14 mouse cellular contexts compared by ENCODE assay signal in the genomic region with DNA sequence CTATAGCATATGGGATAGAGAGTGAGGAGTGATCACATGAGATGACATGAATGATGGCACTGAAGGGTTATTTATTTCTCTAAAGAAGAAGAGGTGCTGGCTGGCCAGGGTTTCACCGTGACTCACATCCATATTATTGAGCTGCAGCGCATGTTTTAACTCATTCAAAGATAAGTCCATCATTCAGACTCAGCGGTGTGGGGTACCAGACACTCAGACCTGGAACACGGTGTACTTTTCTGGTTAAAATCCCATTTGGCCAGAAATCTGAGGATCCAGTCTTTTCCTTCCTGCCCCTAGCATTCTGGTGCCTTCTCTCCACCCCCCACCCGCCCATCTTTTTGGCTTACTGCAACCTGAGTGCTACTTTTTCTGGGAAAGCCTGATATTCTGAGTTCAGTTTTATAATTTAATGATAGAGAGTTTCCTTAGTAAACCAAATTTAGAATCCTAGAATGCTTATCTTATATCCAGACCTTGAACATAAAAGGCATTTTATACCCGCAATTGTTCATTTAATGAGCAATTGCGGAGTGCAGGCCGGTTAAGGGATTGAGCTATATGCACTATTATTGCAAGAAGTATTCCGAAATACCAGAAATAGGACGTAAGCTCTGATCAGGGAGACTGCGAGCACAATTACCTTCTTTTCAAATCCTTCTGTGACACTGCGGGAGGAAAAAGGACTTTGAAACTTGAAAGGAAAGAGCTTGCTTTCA.
A peak's percentile ranks its signal among the peaks of the same experiment; 100 is the strongest.
DNase-seq lines count a peak whose midpoint lies in the region; ATAC-seq and TF ChIP-seq lines count a peak whose summit lies in the region.
"Had no signal": no experiment of that assay in that cellular context is flagged by ENCODE, and none has a peak within 500 bp of the region (broad histone marks: within the 10 kb centered on the region; RNA-seq: fewer than 3 reads in every experiment).

No protein-coding gene starts in this region.

- no peak for TF ChIP-seq CTCF in layer of hippocampus, adult 2 months (conservative IDR thresholded peaks at IDR 0.05)

- H3K4me1 ChIP-seq in forebrain, embryonic 14.5 days (ENCODE audit: control insufficient read depth, insufficient read depth, low read length): peaks cover 69% of the 10 kb centered on the region
- peaks cover 81% of the 10 kb centered on the region for H3K4me1 ChIP-seq in limb, embryonic 12.5 days (replicated peaks)
- H3K4me1 ChIP-seq in neural tube, embryonic 13.5 days (replicated peaks): peaks cover 62% of the 10 kb centered on the region

- no peaks in the 10 kb centered on the region for H3K36me3 ChIP-seq in forebrain, embryonic 14.5 days (ENCODE audit: control insufficient read depth, insufficient read depth, low read length)
- H3K36me3 ChIP-seq in limb, embryonic 12.5 days: peaks cover 5% of the 10 kb centered on the region; the same call in 1 of the 2 replicates
- no peaks in the 10 kb centered on the region for H3K36me3 ChIP-seq in neural tube, embryonic 13.5 days

- peak overlapping the region; percentile 33 for H3K4me2 ChIP-seq in forebrain, embryonic 14.5 days (ENCODE audit: low read length)
- H3K4me2 ChIP-seq in limb, embryonic 12.5 days: 0 out of 2 replicates have a peak overlapping the region, but pooled peaks have one; percentile 4
- H3K4me2 ChIP-seq in neural tube, embryonic 13.5 days: no peak overlapping the region

- peak overlapping the region; percentile 13; the same call in 1 of the 2 replicates for H3K9ac ChIP-seq in forebrain, embryonic 14.5 days (ENCODE audit: low read length)
- no peak overlapping the region for H3K9ac ChIP-seq in limb, embryonic 12.5 days (replicated peaks)
- H3K9ac ChIP-seq in neural tube, embryonic 13.5 days: no peak overlapping the region
- H3K9ac ChIP-seq: liver, embryonic 14.5 days had no signal

- 5% methylated on average over 12 of the region's 12 CpGs for WGBS in forebrain, embryonic 14.5 days
- 41% methylated on average over 12 of the region's 12 CpGs for WGBS in limb, embryonic 12.5 days
- WGBS in neural tube, embryonic 13.5 days: 21% methylated on average over 12 of the region's 12 CpGs

- no peak overlapping the region for H3K4me3 ChIP-seq in layer of hippocampus, adult 2 months
- no peak overlapping the region for H3K4me3 ChIP-seq in forebrain, embryonic 14.5 days (ENCODE audit: low read depth, low read length)
- no peak overlapping the region for H3K4me3 ChIP-seq in limb, embryonic 12.5 days (replicated peaks)
- no peak overlapping the region for H3K4me3 ChIP-seq in neural tube, embryonic 13.5 days
- H3K4me3 ChIP-seq: erythroblast, embryonic 14.5 days had no signal

- no peaks in the 10 kb centered on the region for H3K9me3 ChIP-seq in forebrain, embryonic 14.5 days (replicated peaks; ENCODE audit: control insufficient read depth, low read length)
- no peaks in the 10 kb centered on the region for H3K9me3 ChIP-seq in limb, embryonic 12.5 days
- no peaks in the 10 kb centered on the region for H3K9me3 ChIP-seq in neural tube, embryonic 13.5 days

- peak overlapping the region; percentile 83 for H3K27ac ChIP-seq in layer of hippocampus, adult 2 months
- peak overlapping the region; percentile 83 for H3K27ac ChIP-seq in forebrain, embryonic 14.5 days (ENCODE audit: low read depth, low read length)
- peak overlapping the region; percentile 67 for H3K27ac ChIP-seq in limb, embryonic 12.5 days
- H3K27ac ChIP-seq in neural tube, embryonic 13.5 days (replicated peaks): peak overlapping the region; percentile 6; the same call in 1 of the 2 replicates
- H3K27ac ChIP-seq: liver, embryonic 14.5 days; macrophage had no signal

- peak; percentile 61 for ATAC-seq in forebrain, embryonic 14.5 days
- ATAC-seq in limb, embryonic 12.5 days (ENCODE audit: insufficient number of reproducible peaks, insufficient read depth, low FRiP score, low TSS enrichment, low read depth): no peak
- ATAC-seq in neural tube, embryonic 13.5 days (ENCODE audit: low read depth): no peak

- no peak for DNase-seq in layer of hippocampus, adult 2 months (ENCODE audit: low spot score in 2 of 2)
- DNase-seq in layer of hippocampus, postnatal 25 days (ENCODE audit: extremely low spot score in 1 of 2, low spot score in 1 of 2): no peak
- DNase-seq in forebrain, embryonic 14.5 days (ENCODE audit: low spot score): peak; percentile 56
- no peak for DNase-seq in layer of hippocampus, adult 11-12 months (ENCODE audit: low spot score)
- DNase-seq in right cerebral cortex, postnatal 36 days (ENCODE audit: low spot score in 2 of 2): no peak
- DNase-seq: cerebellum, adult 9-11 months; gastrocnemius, postnatal 25 days; kidney, adult 18-20 months; thymus, adult 2 months had no signal

- no peaks in the 10 kb centered on the region for H3K27me3 ChIP-seq in forebrain, embryonic 14.5 days (replicated peaks; ENCODE audit: control insufficient read depth, insufficient read depth, low read length)
- no peaks in the 10 kb centered on the region for H3K27me3 ChIP-seq in limb, embryonic 12.5 days
- no peaks in the 10 kb centered on the region for H3K27me3 ChIP-seq in neural tube, embryonic 13.5 days

Comparison
In these comparisons a context has a peak if more than half of its experiments do, and no peak if none do; other contexts are left out.
1. H3K27ac ChIP-seq: peak in every context shown above with its lines; median percentile 83 in layer of hippocampus, adult 2 months; 83 in forebrain, embryonic 14.5 days; 67 in limb, embryonic 12.5 days; 6 in neural tube, embryonic 13.5 days.